Mouse (Mus musculus) G1E (cell line): Measurements from ENCODE around the gene Bmp5.

Source experiments
- CTCF ChIP-seq: IDR thresholded peaks from 2 replicates; pipeline ENCODE4 v1.5.1; 2012; ENCODE audit warnings: low read depth, low read length, inconsistent platforms, mixed read lengths
- GATA1 ChIP-seq: IDR thresholded peaks from 2 replicates; pipeline ENCODE4 v1.6.1; 2012; ENCODE audit warnings: borderline replicate concordance, low read length, inconsistent platforms, mixed read lengths
- POLR2AphosphoS5 ChIP-seq: IDR thresholded peaks from 2 replicates; pipeline ENCODE4 v1.6.1; 2012; ENCODE audit warnings: low read depth, low read length, inconsistent platforms; ENCODE audit not compliant: insufficient replicate concordance
- TAL1 ChIP-seq: conservative IDR thresholded peaks from 2 replicates; pipeline ENCODE4 v1.6.1; 2012; ENCODE audit warnings: low read depth, low read length, inconsistent platforms, mixed read lengths

- TF ChIP-seq CTCF (no peak), TAL1 (no peak), POLR2AphosphoS5 (no peak), GATA1 (no peak)
These were observed 101.2 kb downstream of the Bmp5 start for GRCm38 (mm10) chr9:75876333-75876732.
